Mouse (Mus musculus): ENCODE data around the gene Map3k14.

GRCm38 (mm10) chr11:103285276-103285675 lies 18.0 kb upstream of the Map3k14 start:
- TF ChIP-seq CTCF (IDR thresholded peaks at IDR 0.05; ENCODE audit: low read depth, low read length) (no peak), GATA1 (IDR thresholded peaks at IDR 0.05; ENCODE audit: borderline replicate concordance, low read length) (no peak), POLR2AphosphoS5 (IDR thresholded peaks at IDR 0.05; ENCODE audit: insufficient replicate concordance, low read depth, low read length) (no peak), TAL1 (conservative IDR thresholded peaks at IDR 0.05; ENCODE audit: low read depth, low read length) (no peak)
